Mouse (Mus musculus): Measurements from ENCODE around the gene Asb2. TPM values are rescaled to one million over a fixed set of nuclear protein-coding genes. Genes with fewer than 3 reads are reported as not detected.

Gene Asb2
- total and polyA plus RNA-seq, 3 experiments, result 3.0 to 5.3 (median 4.1) TPM

GRCm38 (mm10) chr12:103395486-103396275 lies 39.9 kb upstream of the Asb2 start:
- no peaks in the 10 kb centered on the region; the same call in 1 of the 2 replicates for H3K79me2 ChIP-seq (replicated peaks; ENCODE audit: control insufficient read depth, extremely low read depth, insufficient read depth, poor library complexity, severe bottlenecking)
- peaks cover 0 to 28% of the 10 kb centered on the region in 2 experiments; a peak in 2 of 4 replicates for H3K4me1 ChIP-seq (ENCODE audit: control insufficient read depth in 1 of 2, insufficient read depth in 2 of 2)
- H3K9ac ChIP-seq (ENCODE audit: insufficient read depth, low read depth), result no peak overlapping the region
- DNase-seq (ENCODE audit: extremely low read depth), result no peak
- dilution Hi-C loops (cut with MboI; ENCODE audit: extremely low pct_ligation_motif_present, extremely low pct_unique_long_range_greater_than_20kb, low sequenced_read_pairs), result no loop called here
- in situ Hi-C loops (cut with MboI; ENCODE audit: low pct_ligation_motif_present, low pct_unique_long_range_greater_than_20kb, low sequenced_read_pairs), result no loop called here
- H3K36me3 ChIP-seq (replicated peaks in 1 of 2; ENCODE audit: control insufficient read depth in 1 of 2, insufficient read depth in 1 of 2, low read length in 1 of 2), result peaks cover 4 to 43% of the 10 kb centered on the region in 2 experiments
- H3K27me3 ChIP-seq (replicated peaks), result no peaks in the 10 kb centered on the region
- no peak overlapping the region for H3K4me3 ChIP-seq (replicated peaks in 1 of 3; ENCODE audit: low read depth in 2 of 3, low read length in 2 of 3, poor library complexity in 1 of 3)
- H3K9me3 ChIP-seq (replicated peaks; ENCODE audit: low read length), result no peaks in the 10 kb centered on the region
- H3K27ac ChIP-seq (ENCODE audit: insufficient read depth, low read depth), result no peak overlapping the region
- H3K4me2 ChIP-seq (ENCODE audit: insufficient read depth, low read depth, poor library complexity, severe bottlenecking), result no peak overlapping the region
- TF ChIP-seq SIN3A (IDR thresholded peaks at IDR 0.05; ENCODE audit: low read length) (no peak), E2F4 (IDR thresholded peaks at IDR 0.05; ENCODE audit: insufficient replicate concordance, low read depth, low read length) (no peak), ZKSCAN1 (IDR thresholded peaks at IDR 0.05; ENCODE audit: borderline replicate concordance, low read depth, low read length) (no peak), USF2 (conservative IDR thresholded peaks at IDR 0.05; ENCODE audit: low read depth, low read length) (no peak), KAT2A (IDR thresholded peaks at IDR 0.05; ENCODE audit: insufficient replicate concordance, low read length) (no peak), ZMIZ1 (IDR thresholded peaks at IDR 0.05; ENCODE audit: low read depth, low read length) (no peak)

GRCm38 (mm10) chr12:103393528-103393927 lies 37.7 kb upstream of the Asb2 start:
- no peak for DNase-seq (ENCODE audit: extremely low read depth)
- H3K4me2 ChIP-seq (ENCODE audit: insufficient read depth, low read depth, poor library complexity, severe bottlenecking), result no peak overlapping the region
- H3K27ac ChIP-seq (ENCODE audit: insufficient read depth, low read depth), result no peak overlapping the region
- H3K4me1 ChIP-seq (ENCODE audit: control insufficient read depth in 1 of 2, insufficient read depth in 2 of 2), result peaks cover 4 to 37% of the 10 kb centered on the region in 2 experiments; a peak in 3 of 4 replicates
- no peaks in the 10 kb centered on the region for H3K9me3 ChIP-seq (replicated peaks; ENCODE audit: low read length)
- peaks cover 0 to 30% of the 10 kb centered on the region in 2 experiments for H3K36me3 ChIP-seq (replicated peaks in 1 of 2; ENCODE audit: control insufficient read depth in 1 of 2, insufficient read depth in 1 of 2, low read length in 1 of 2)
- H3K4me3 ChIP-seq (replicated peaks in 1 of 3; ENCODE audit: low read depth in 2 of 3, low read length in 2 of 3, poor library complexity in 1 of 3), result no peak overlapping the region
- dilution Hi-C loops (cut with MboI; ENCODE audit: extremely low pct_ligation_motif_present, extremely low pct_unique_long_range_greater_than_20kb, low sequenced_read_pairs) (no loop called here), in situ Hi-C loops (cut with MboI; ENCODE audit: low pct_ligation_motif_present, low pct_unique_long_range_greater_than_20kb, low sequenced_read_pairs) (no loop called here)
- TF ChIP-seq IRF4 (IDR thresholded peaks at IDR 0.05; ENCODE audit: low read depth, low read length) (no peak), KAT2A (IDR thresholded peaks at IDR 0.05; ENCODE audit: insufficient replicate concordance, low read length) (no peak), GABPA (IDR thresholded peaks at IDR 0.05; ENCODE audit: insufficient replicate concordance, low read depth, low read length) (no peak), MAFK (IDR thresholded peaks at IDR 0.05; ENCODE audit: insufficient replicate concordance, low read length) (no peak), NRF1 (IDR thresholded peaks at IDR 0.05; ENCODE audit: low read depth, low read length) (no peak), CHD1 (IDR thresholded peaks at IDR 0.05; ENCODE audit: low read depth, low read length) (no peak), ZC3H11A (IDR thresholded peaks at IDR 0.05; ENCODE audit: low read depth, low read length) (no peak), USF2 (conservative IDR thresholded peaks at IDR 0.05; ENCODE audit: low read depth, low read length) (no peak), JUN (IDR thresholded peaks at IDR 0.05; ENCODE audit: insufficient read depth, low read depth, low read length) (no peak), ZMIZ1 (IDR thresholded peaks at IDR 0.05; ENCODE audit: low read depth, low read length) (no peak), EP300 (IDR thresholded peaks at IDR 0.05; ENCODE audit: low read length) (no peak), UBTF (IDR thresholded peaks at IDR 0.05; ENCODE audit: low read depth, low read length) (no peak), ZKSCAN1 (IDR thresholded peaks at IDR 0.05; ENCODE audit: borderline replicate concordance, low read depth, low read length) (no peak), MEF2A (IDR thresholded peaks at IDR 0.05; ENCODE audit: borderline replicate concordance, low read depth, low read length) (no peak), E2F4 (IDR thresholded peaks at IDR 0.05; ENCODE audit: insufficient replicate concordance, low read depth, low read length) (no peak), HCFC1 (IDR thresholded peaks at IDR 0.05; ENCODE audit: low read depth, low read length) (no peak), POLR2AphosphoS2 (IDR thresholded peaks at IDR 0.05; ENCODE audit: low read depth, low read length) (no peak), PAX5 (IDR thresholded peaks at IDR 0.05; ENCODE audit: low read length) (no peak), MAX (IDR thresholded peaks at IDR 0.05; ENCODE audit: low read length) (no peak), ELF1 (IDR thresholded peaks at IDR 0.05; ENCODE audit: low read depth, low read length) (no peak)
- H3K9ac ChIP-seq (ENCODE audit: insufficient read depth, low read depth), result no peak overlapping the region
- no peaks in the 10 kb centered on the region; the same call in 1 of the 2 replicates for H3K79me2 ChIP-seq (replicated peaks; ENCODE audit: control insufficient read depth, extremely low read depth, insufficient read depth, poor library complexity, severe bottlenecking)
- no peaks in the 10 kb centered on the region for H3K27me3 ChIP-seq (replicated peaks)
